Mouse (Mus musculus) myocyte (in vitro differentiated cells): ENCODE data around the gene Gcm1. TPM values are rescaled to one million over a fixed set of nuclear protein-coding genes. Genes with fewer than 3 reads are reported as not detected.

ENCODE experiments used
- H3K27me3 ChIP-seq: one replicate; pipeline ENCODE4 v1.6.1; 2011; ENCODE audit not compliant: control insufficient read depth, insufficient read depth, insufficient read length
- H3K36me3 ChIP-seq: one replicate; pipeline ENCODE4 v1.6.1; 2011; ENCODE audit not compliant: control insufficient read depth, insufficient read depth
- H3K4me2 ChIP-seq: one replicate; pipeline ENCODE4 v1.6.1; 2011; ENCODE audit warnings: low read depth, control low read depth
- H3K4me3 ChIP-seq: one replicate; pipeline ENCODE4 v1.5.1; 2011; ENCODE audit warnings: mild to moderate bottlenecking, control low read depth, moderate library complexity
- H3K79me2 ChIP-seq: one replicate; pipeline ENCODE4 v1.6.1; 2011; ENCODE audit not compliant: control insufficient read depth, insufficient read depth
- H3ac ChIP-seq: one replicate; pipeline ENCODE4 v1.6.1; 2011; ENCODE audit not compliant: control insufficient read depth, insufficient read length
- CEBPB ChIP-seq: IDR thresholded peaks from 2 replicates; pipeline ENCODE4 v1.6.1; 2011; ENCODE audit warnings: mild to moderate bottlenecking, moderate library complexity; ENCODE audit not compliant: poor library complexity, insufficient read depth, severe bottlenecking
- E2F4 ChIP-seq: IDR thresholded peaks from one replicate; pipeline ENCODE4 v1.6.1; 2011; ENCODE audit warnings: mild to moderate bottlenecking, control low read depth, moderate library complexity; ENCODE audit not compliant: insufficient read depth
- MAX ChIP-seq: IDR thresholded peaks from one replicate; pipeline ENCODE4 v1.6.1; 2011; ENCODE audit warnings: low read depth, mild to moderate bottlenecking, control low read depth
- MYOD1 ChIP-seq, 3 experiments: IDR thresholded peaks; one replicate each; pipeline ENCODE4 v1.6.1; 2011; ENCODE audit warnings: control low read depth in 2 of 3, low read depth in 2 of 3, mild to moderate bottlenecking in 2 of 3, moderate library complexity in 1 of 3; ENCODE audit not compliant: insufficient read length in 2 of 3, control insufficient read depth in 1 of 3
- MYOG ChIP-seq, 3 experiments: IDR thresholded peaks; one replicate each; pipeline ENCODE4 v1.6.1; 2011; ENCODE audit warnings: control low read depth in 2 of 3, low read depth in 2 of 3, mild to moderate bottlenecking in 2 of 3; ENCODE audit not compliant: insufficient read length in 2 of 3, control insufficient read depth in 1 of 3, insufficient read depth in 1 of 3
- POLR2A ChIP-seq: IDR thresholded peaks from one replicate; pipeline ENCODE4 v1.6.1; 2011; ENCODE audit warnings: low read depth, mild to moderate bottlenecking, control low read depth, moderate library complexity; ENCODE audit not compliant: insufficient read length
- POLR2AphosphoS2 ChIP-seq: IDR thresholded peaks from one replicate; pipeline ENCODE4 v1.6.1; 2011; ENCODE audit warnings: low read depth, control low read depth; ENCODE audit not compliant: insufficient read length
- REST ChIP-seq: IDR thresholded peaks from one replicate; pipeline ENCODE4 v1.6.1; 2011; ENCODE audit warnings: mild to moderate bottlenecking, control low read depth, moderate library complexity; ENCODE audit not compliant: insufficient read depth, insufficient read length
- SRF ChIP-seq: IDR thresholded peaks from one replicate; pipeline ENCODE4 v1.6.1; 2011; ENCODE audit warnings: low read depth; ENCODE audit not compliant: control insufficient read depth, insufficient read length
- TCF12 ChIP-seq: IDR thresholded peaks from one replicate; pipeline ENCODE4 v1.6.1; 2011; ENCODE audit warnings: mild to moderate bottlenecking, control low read depth; ENCODE audit not compliant: poor library complexity, insufficient read depth, severe bottlenecking
- TCF3 ChIP-seq: IDR thresholded peaks from one replicate; pipeline ENCODE4 v1.6.1; 2011; ENCODE audit warnings: low read depth, control low read depth; ENCODE audit not compliant: insufficient read length
- USF1 ChIP-seq: IDR thresholded peaks from one replicate; pipeline ENCODE4 v1.6.1; 2011; ENCODE audit warnings: low read depth, mild to moderate bottlenecking, control low read depth, moderate library complexity
- polyA plus RNA-seq: library from polyadenylated mRNA; unstranded; fragments of >200 nt; fragmentation: generic; extraction: Trizol; gene quantifications from one replicate; pipeline ENCODE4 v1.2.1, GENCODE M21; 2012; ENCODE audit warnings: missing spikeins

Gcm1 gene
- polyA plus RNA-seq, 1 experiment = not detected

GRCm38 (mm10) chr9:78015816-78016215 lies 35.9 kb upstream of the Gcm1 start:
- no peak overlapping the region for H3ac ChIP-seq
- no peaks in the 10 kb centered on the region for H3K79me2 ChIP-seq
- H3K4me3 ChIP-seq = no peak overlapping the region
- TF ChIP-seq MAX (no peak), MYOG (IDR thresholded peaks at IDR 0.05; ENCODE audit: control insufficient read depth in 1 of 3, insufficient read depth in 1 of 3, insufficient read length in 2 of 3, low read depth in 2 of 3) (no peak), MYOD1 (IDR thresholded peaks at IDR 0.05; ENCODE audit: control insufficient read depth in 1 of 3, insufficient read length in 2 of 3, low read depth in 2 of 3) (no peak), POLR2AphosphoS2 (no peak), CEBPB (no peak), POLR2A (no peak), SRF (no peak), TCF3 (no peak), REST (no peak), USF1 (no peak), E2F4 (no peak), TCF12 (no peak)
- no peaks in the 10 kb centered on the region for H3K36me3 ChIP-seq
- H3K27me3 ChIP-seq = no peaks in the 10 kb centered on the region
- no peak overlapping the region for H3K4me2 ChIP-seq

GRCm38 (mm10) chr9:78016288-78016687 lies 35.4 kb upstream of the Gcm1 start:
- Histone ChIP-seq H3K27me3 (no peaks in the 10 kb centered on the region), H3K4me2 (no peak overlapping the region), H3K79me2 (no peaks in the 10 kb centered on the region), H3K4me3 (no peak overlapping the region), H3K36me3 (no peaks in the 10 kb centered on the region), H3ac (no peak overlapping the region)
- TF ChIP-seq MYOG (IDR thresholded peaks at IDR 0.05; ENCODE audit: control insufficient read depth in 1 of 3, insufficient read depth in 1 of 3, insufficient read length in 2 of 3, low read depth in 2 of 3) (no peak), MYOD1 (IDR thresholded peaks at IDR 0.05; ENCODE audit: control insufficient read depth in 1 of 3, insufficient read length in 2 of 3, low read depth in 2 of 3) (no peak), TCF3 (no peak), USF1 (no peak), SRF (no peak), E2F4 (no peak), TCF12 (no peak), CEBPB (no peak), POLR2A (no peak), MAX (no peak), REST (no peak)

DNA sequence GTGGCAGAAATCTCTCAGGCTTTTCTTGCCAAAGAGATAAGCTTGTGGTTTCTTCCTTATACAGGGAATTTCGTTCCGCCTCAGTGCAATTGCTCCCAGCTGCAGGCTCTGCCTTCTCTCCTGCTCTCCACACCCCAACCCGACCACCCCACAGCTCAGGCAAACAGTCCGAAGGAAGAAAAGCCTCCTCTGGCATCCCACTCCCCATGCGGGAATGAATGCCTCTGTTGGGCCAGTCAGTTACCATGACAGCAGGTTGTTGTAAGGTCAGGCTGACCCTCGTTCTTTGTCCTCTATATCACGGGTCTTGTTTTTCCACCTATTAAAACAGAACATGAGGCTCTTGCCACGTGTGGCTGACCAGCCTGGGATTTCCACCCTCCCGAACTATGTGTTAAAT lies 30.5 kb upstream of the Gcm1 start:
- no peak overlapping the region for H3K4me3 ChIP-seq
- H3K4me2 ChIP-seq = peak overlapping the region; percentile 74
- no peak overlapping the region for H3ac ChIP-seq
- no peaks in the 10 kb centered on the region for H3K36me3 ChIP-seq
- H3K79me2 ChIP-seq = no peaks in the 10 kb centered on the region
- TF ChIP-seq POLR2AphosphoS2 = no peak
- TF ChIP-seq USF1 = no peak
- no peak for TF ChIP-seq REST
- TF ChIP-seq MAX = no peak
- TF ChIP-seq TCF3 = no peak
- TF ChIP-seq MYOG (IDR thresholded peaks at IDR 0.05; ENCODE audit: control insufficient read depth in 1 of 3, insufficient read depth in 1 of 3, insufficient read length in 2 of 3, low read depth in 2 of 3) = no peak
- TF ChIP-seq TCF12 = peak; percentile 8
- TF ChIP-seq POLR2A = no peak
- no peak for TF ChIP-seq CEBPB
- H3K27me3 ChIP-seq = no peaks in the 10 kb centered on the region

DNA sequence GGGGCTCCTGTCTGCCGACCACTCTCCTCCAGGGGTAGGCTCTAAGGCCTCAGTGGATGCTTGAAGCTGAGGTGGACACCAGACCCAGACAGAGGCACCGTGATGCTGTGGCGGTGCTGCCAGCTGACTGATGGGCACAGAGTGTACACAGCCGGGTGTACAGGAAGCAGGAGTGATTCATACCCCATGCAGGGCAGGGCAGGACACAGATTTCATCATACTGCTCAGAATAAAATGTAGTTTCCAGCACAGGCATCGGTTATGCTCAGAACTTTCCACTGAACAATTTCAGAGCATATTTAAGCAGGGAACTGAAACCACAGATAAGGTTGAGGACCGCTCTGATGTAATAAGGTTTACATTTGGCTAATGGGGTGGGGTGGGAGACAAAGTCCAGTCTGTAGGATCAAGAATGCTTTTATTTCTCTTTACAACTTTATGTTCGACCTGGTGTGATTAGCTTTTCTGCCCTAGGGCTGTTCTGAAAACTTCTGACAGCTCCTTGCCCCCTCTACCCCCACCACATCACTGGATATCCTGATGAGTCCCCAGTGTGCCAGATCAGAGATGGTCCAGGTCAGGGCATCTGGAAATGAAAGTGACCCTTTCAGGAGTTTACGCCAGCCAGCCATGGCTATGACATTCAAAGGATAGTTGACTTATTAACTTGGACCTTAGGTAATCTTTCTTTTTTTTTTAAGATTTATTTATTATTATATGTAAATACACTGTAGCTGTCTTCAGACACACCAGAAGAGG lies 29.4 kb upstream of the Gcm1 start:
- no peaks in the 10 kb centered on the region for H3K36me3 ChIP-seq
- H3K27me3 ChIP-seq = no peaks in the 10 kb centered on the region
- TF ChIP-seq MYOD1 (IDR thresholded peaks at IDR 0.05; ENCODE audit: control insufficient read depth in 1 of 3, insufficient read length in 2 of 3, low read depth in 2 of 3) (peak in 2 of 3 experiments; percentile 78 to 94), TCF12 (peak; percentile 15), MAX (no peak), E2F4 (no peak), POLR2A (peak; percentile 92), MYOG (IDR thresholded peaks at IDR 0.05; ENCODE audit: control insufficient read depth in 1 of 3, insufficient read depth in 1 of 3, insufficient read length in 2 of 3, low read depth in 2 of 3) (peak in 2 of 3 experiments; percentile 44 to 79), CEBPB (peak; percentile 89), TCF3 (peak; percentile 50), POLR2AphosphoS2 (peak; percentile 90), REST (no peak)
- H3K4me3 ChIP-seq = no peak overlapping the region
- H3K4me2 ChIP-seq = peak overlapping the region; percentile 74
- no peak overlapping the region for H3ac ChIP-seq
- no peaks in the 10 kb centered on the region for H3K79me2 ChIP-seq

GRCm38 (mm10) chr9:78024823-78025222 lies 26.9 kb upstream of the Gcm1 start:
- TF ChIP-seq USF1 (no peak), TCF12 (no peak), SRF (no peak)
- Histone ChIP-seq H3K27me3 (no peaks in the 10 kb centered on the region), H3K4me2 (no peak overlapping the region), H3K79me2 (no peaks in the 10 kb centered on the region), H3K4me3 (no peak overlapping the region), H3K36me3 (no peaks in the 10 kb centered on the region), H3ac (no peak overlapping the region)
